Mouse (Mus musculus): ENCODE results near the gene Pcsk6. TPM values are rescaled to one million over a fixed set of nuclear protein-coding genes. Genes with fewer than 3 reads are reported as not detected.
A peak's percentile ranks its signal among the peaks of the same experiment; 100 is the strongest.

The Pcsk6 gene
- polyA plus RNA-seq, 1 experiment from 2014 or later = 1.4 TPM

DNA sequence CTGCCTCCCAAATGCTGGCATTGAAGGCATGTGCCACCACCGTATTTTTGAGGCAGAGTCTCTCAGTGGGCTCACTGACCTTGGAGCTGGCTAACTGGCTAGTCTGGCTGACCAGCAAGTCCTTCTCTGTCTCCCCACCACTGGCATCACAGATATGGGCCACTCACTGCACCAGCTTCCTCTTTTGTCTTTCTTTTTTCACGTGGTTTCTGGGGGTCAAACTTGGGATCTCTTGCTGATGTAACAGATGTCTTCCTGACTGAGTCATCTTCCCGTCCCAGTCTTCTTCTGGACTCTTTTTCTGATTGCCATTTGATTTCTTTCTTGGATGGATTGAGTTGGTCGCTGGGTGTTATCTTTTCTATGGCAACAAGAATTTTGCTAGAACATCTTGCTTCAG lies 93.0 kb downstream of the Pcsk6 start:
- Histone ChIP-seq H3K4me1 (peaks cover 13% of the 10 kb centered on the region), H3K27me3 (replicated peaks) (0 out of 2 replicates have a peak, but pooled peaks cover 5% of the 10 kb centered on the region), H3K9me3 (replicated peaks) (no peaks in the 10 kb centered on the region), H3K27ac (replicated peaks) (no peak overlapping the region), H3K4me2 (no peak overlapping the region), H3K36me3 (no peaks in the 10 kb centered on the region), H3K9ac (replicated peaks) (no peak overlapping the region), H3K4me3 (replicated peaks) (no peak overlapping the region)
- WGBS = 77% methylated on average over 4 of the region's 4 CpGs
- no peak for ATAC-seq (ENCODE audit: low FRiP score)

DNA sequence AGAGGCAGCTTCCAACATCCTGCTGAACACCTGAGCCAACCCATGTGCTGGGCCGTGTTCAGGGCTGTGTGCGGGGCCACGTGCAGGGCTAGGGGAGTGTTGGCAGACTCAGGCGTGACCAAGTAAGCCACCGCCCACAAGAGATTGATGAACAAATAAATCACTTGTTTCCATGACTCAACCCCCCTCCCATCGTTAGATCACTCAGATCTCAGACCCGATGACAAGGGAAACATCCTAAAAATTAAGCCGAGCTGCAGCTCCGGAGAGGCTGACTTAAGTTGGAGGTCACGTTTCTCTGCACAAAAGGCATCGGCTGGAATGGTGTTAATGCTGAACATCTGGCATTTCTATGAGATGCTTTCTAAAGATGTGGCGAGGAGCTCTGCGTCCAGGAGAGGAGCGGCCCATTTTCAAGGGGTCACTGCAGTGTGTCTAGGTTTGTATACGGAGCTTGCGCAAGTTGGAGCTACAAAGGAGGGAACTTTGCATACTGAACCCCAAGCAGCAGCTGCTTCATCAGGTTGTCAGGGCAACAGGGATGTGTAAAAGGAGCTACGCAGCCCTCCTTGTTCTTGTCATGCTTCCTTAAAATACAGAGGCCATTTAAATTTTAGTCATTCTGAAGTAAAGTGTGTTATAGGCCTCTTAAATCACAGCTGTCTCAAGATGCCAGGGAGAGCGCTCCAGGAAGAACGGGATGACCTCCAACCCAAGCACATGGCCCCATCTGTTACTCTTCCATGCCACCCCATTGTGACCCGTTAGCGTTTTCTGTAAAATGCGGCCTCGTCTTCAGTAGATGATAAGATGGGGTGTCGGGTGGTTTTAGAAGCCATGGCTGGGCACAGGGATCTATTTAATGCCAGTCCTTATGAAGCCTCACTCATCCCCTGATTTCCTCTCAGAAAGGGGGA lies 94.0 kb downstream of the Pcsk6 start:
- Histone ChIP-seq H3K27me3 (replicated peaks) (0 out of 2 replicates have a peak, but pooled peaks cover 5% of the 10 kb centered on the region), H3K27ac (replicated peaks) (no peak overlapping the region; the same call in 1 of the 2 replicates), H3K9me3 (replicated peaks) (no peaks in the 10 kb centered on the region), H3K4me1 (peaks cover 13% of the 10 kb centered on the region), H3K36me3 (no peaks in the 10 kb centered on the region), H3K4me2 (peak overlapping the region; percentile 34), H3K9ac (replicated peaks) (no peak overlapping the region), H3K4me3 (replicated peaks) (no peak overlapping the region)
- WGBS = 14% methylated on average over 24 of the region's 24 CpGs
- peak; percentile 79 for ATAC-seq (ENCODE audit: low FRiP score)

DNA sequence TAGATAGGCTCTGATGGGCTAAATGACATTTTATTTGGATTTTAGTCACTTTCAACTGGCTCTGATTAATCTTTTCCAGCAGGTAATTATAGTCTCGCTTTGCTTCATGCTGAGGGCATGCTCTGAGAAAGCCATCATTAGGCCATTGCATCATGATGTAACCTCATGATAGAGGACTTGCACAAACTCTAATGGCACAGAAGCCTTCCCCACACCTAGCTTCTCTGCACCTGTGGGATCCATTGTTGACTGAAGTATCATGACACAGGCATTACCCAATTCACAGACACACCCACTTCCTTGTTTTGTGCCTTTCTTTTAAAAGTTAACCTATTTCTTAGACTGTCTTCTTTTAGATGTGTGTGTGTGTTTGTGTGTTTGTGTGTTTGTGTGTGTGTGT lies 95.7 kb downstream of the Pcsk6 start:
- Histone ChIP-seq H3K4me3 (replicated peaks) (no peak overlapping the region), H3K36me3 (no peaks in the 10 kb centered on the region), H3K4me1 (peaks cover 13% of the 10 kb centered on the region), H3K4me2 (no peak overlapping the region), H3K9ac (replicated peaks) (no peak overlapping the region), H3K27me3 (replicated peaks) (0 out of 2 replicates have a peak, but pooled peaks cover 9% of the 10 kb centered on the region), H3K9me3 (replicated peaks) (no peaks in the 10 kb centered on the region), H3K27ac (replicated peaks) (no peak overlapping the region)
- no peak for ATAC-seq (ENCODE audit: low FRiP score)
- WGBS = 98% methylated on average over 1 of the region's 1 CpGs

DNA sequence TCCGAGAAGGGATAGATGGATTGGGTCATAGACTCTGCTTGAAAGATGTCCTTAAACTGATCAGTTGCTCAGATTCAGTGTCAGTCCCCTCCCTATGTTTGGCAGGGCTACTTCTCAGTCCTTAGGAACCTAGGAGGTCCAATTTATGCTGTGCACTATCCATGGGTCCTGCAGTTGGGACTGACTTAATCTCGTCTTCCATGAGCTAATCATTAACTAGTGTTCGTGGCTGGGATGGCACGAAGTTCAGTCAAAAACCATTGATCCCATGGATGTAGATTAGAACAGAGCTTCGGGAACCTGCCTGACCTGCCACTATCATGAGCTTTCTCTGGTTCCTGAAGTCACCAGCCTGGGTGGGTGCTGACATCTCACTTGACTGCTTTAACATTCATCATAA lies 96.6 kb downstream of the Pcsk6 start:
- Histone ChIP-seq H3K9ac (replicated peaks) (no peak overlapping the region), H3K4me3 (replicated peaks) (no peak overlapping the region), H3K27ac (replicated peaks) (no peak overlapping the region), H3K27me3 (replicated peaks) (0 out of 2 replicates have a peak, but pooled peaks cover 9% of the 10 kb centered on the region), H3K9me3 (replicated peaks) (no peaks in the 10 kb centered on the region), H3K4me1 (peaks cover 13% of the 10 kb centered on the region), H3K36me3 (no peaks in the 10 kb centered on the region), H3K4me2 (no peak overlapping the region)
- no peak for ATAC-seq (ENCODE audit: low FRiP score)
- 88% methylated on average over 5 of the region's 5 CpGs for WGBS

DNA sequence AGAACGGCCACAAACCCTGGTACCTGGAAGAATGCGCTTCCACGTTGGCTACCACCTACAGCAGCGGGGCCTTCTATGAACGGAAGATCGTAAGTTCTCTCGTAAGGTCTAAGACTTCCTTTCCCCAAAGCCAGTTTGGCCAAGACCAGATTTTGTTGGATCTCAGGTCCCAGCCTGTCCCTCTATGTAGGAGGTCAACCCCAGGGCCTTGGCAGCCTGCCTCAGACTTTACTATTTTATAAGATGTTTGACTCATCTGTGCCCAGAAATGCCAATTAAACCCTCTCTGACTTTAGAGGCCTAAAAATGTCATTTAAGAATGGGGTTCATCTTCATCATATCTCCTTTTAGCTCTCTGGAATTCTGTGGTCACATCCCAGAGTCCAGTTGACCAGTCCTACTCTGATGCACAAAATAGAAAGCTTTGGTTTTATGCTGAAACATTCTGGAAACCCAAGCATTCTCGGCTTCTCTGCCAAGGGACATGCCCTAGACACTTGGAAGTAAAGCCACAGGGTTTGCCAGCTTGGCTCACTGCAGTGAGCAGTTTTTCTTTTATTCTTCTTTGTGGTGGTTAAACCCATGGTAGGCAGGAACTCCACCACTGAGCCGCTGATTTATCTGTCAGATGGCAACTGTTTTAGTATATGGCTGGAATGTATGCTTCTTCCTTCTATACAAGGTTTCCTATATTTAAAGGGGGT lies 97.8 kb downstream of the Pcsk6 start:
- Histone ChIP-seq H3K27ac (replicated peaks) (no peak overlapping the region), H3K36me3 (no peaks in the 10 kb centered on the region), H3K4me2 (no peak overlapping the region), H3K27me3 (replicated peaks) (0 out of 2 replicates have a peak, but pooled peaks cover 6% of the 10 kb centered on the region), H3K9ac (replicated peaks) (no peak overlapping the region), H3K4me1 (peaks cover 13% of the 10 kb centered on the region), H3K4me3 (replicated peaks) (no peak overlapping the region), H3K9me3 (replicated peaks) (no peaks in the 10 kb centered on the region)
- ATAC-seq (ENCODE audit: low FRiP score) = no peak
- 96% methylated on average over 9 of the region's 9 CpGs for WGBS

DNA sequence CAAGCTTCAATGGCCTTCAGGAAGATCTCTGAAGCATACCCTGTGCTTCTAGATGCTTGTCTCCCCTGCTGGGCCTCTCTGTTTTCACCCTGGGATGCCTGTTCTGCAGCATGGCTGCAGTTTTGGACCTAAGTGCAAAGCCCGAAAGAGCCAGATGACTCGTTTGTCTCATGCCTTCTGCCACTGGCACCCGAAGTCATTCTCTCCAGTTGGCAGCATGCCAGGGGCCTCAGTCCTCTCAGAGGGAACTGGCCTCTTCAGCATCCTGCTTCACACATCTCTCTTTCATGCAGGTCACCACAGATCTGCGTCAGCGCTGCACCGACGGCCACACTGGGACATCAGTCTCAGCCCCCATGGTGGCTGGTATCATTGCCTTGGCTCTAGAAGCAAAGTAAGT lies 101.1 kb downstream of the Pcsk6 start:
- H3K27ac ChIP-seq (replicated peaks) = no peak overlapping the region
- no peaks in the 10 kb centered on the region for H3K9me3 ChIP-seq (replicated peaks)
- H3K4me1 ChIP-seq = no peaks in the 10 kb centered on the region
- H3K27me3 ChIP-seq (replicated peaks) = 0 out of 2 replicates have a peak, but pooled peaks cover 4% of the 10 kb centered on the region
- no peaks in the 10 kb centered on the region for H3K36me3 ChIP-seq
- 73% methylated on average over 7 of the region's 7 CpGs for WGBS
- H3K9ac ChIP-seq (replicated peaks) = no peak overlapping the region
- no peak overlapping the region for H3K4me3 ChIP-seq (replicated peaks)
- ATAC-seq (ENCODE audit: low FRiP score) = no peak
- H3K4me2 ChIP-seq = no peak overlapping the region

DNA sequence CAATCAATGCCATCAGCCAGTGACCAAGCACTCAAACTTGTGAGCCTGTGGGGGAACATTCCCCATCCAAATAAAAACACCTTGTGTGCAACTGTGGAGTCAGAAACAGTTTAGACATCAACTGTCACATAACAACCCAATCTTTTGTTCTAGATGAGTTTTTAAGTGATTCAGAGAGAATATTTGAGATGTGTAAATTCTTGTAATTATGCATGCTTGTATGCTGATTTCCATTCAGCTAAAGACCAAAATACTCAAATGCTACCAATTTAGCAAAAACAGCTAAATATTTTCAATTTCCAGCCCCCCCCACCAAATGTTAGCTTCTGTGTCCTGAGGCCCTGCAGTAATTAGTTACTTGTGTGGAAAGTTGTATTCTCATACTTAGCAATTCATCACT lies 102.9 kb downstream of the Pcsk6 start:
- H3K4me2 ChIP-seq = no peak overlapping the region
- no peaks in the 10 kb centered on the region for H3K4me1 ChIP-seq
- H3K9ac ChIP-seq (replicated peaks) = no peak overlapping the region
- ATAC-seq (ENCODE audit: low FRiP score) = no peak
- no peak overlapping the region for H3K4me3 ChIP-seq (replicated peaks)
- no peaks in the 10 kb centered on the region for H3K36me3 ChIP-seq
- H3K27ac ChIP-seq (replicated peaks) = no peak overlapping the region
- H3K27me3 ChIP-seq (replicated peaks) = 0 out of 2 replicates have a peak, but pooled peaks cover 4% of the 10 kb centered on the region
- H3K9me3 ChIP-seq (replicated peaks) = no peaks in the 10 kb centered on the region

DNA sequence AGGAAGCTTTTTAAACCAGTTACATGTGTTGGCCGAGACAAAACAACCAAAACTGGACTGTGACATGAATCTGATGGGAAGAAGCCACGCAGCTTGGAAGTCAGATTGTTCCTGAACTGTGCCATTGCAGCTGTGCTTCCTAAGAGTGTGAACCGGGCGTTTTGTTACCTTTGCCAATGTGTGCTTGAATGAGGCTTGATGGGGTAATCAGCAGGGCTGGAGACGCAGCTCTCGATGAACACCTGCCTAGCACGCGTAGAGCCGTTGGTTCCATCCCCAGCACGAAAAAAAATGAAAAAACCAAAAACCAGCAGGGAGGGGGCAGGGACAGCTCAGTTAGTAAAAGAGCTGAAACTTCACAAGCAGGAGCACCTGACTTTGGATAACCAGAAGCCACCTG lies 109.8 kb downstream of the Pcsk6 start:
- H3K36me3 ChIP-seq = no peaks in the 10 kb centered on the region
- H3K9ac ChIP-seq (replicated peaks) = no peak overlapping the region
- H3K4me2 ChIP-seq = no peak overlapping the region
- WGBS = 83% methylated on average over 10 of the region's 10 CpGs
- H3K9me3 ChIP-seq (replicated peaks) = no peaks in the 10 kb centered on the region
- H3K4me3 ChIP-seq (replicated peaks) = no peak overlapping the region
- no peak overlapping the region for H3K27ac ChIP-seq (replicated peaks)
- ATAC-seq (ENCODE audit: low FRiP score) = no peak
- no peaks in the 10 kb centered on the region for H3K27me3 ChIP-seq (replicated peaks)
- no peaks in the 10 kb centered on the region for H3K4me1 ChIP-seq

DNA sequence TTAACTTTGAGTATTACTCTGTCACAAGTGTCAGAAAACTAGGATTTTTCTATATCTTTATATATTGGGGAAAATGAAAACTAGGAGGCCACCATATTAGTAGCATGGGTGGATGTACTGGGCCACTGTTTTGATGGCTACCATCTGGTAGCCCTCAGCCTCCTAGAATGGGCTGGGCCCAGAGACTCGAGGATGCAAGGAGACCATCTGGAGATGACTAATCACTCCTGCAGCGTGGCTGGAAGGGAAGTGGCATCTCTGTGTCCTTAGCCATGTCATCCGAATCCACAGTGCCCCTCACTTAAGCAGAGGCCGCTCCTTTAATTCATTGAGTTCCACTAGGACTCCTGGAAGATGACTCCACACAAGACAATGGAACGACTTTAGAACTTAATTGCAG lies 115.8 kb downstream of the Pcsk6 start:
- H3K9me3 ChIP-seq (replicated peaks) = no peaks in the 10 kb centered on the region
- H3K27me3 ChIP-seq (replicated peaks) = no peaks in the 10 kb centered on the region
- no peak overlapping the region for H3K27ac ChIP-seq (replicated peaks)
- H3K9ac ChIP-seq (replicated peaks) = no peak overlapping the region
- 78% methylated on average over 5 of the region's 5 CpGs for WGBS
- no peak overlapping the region for H3K4me2 ChIP-seq
- H3K4me3 ChIP-seq (replicated peaks) = no peak overlapping the region
- ATAC-seq (ENCODE audit: low FRiP score) = no peak
- H3K4me1 ChIP-seq = 0 out of 2 replicates have a peak, but pooled peaks cover 3% of the 10 kb centered on the region
- H3K36me3 ChIP-seq = no peaks in the 10 kb centered on the region

DNA sequence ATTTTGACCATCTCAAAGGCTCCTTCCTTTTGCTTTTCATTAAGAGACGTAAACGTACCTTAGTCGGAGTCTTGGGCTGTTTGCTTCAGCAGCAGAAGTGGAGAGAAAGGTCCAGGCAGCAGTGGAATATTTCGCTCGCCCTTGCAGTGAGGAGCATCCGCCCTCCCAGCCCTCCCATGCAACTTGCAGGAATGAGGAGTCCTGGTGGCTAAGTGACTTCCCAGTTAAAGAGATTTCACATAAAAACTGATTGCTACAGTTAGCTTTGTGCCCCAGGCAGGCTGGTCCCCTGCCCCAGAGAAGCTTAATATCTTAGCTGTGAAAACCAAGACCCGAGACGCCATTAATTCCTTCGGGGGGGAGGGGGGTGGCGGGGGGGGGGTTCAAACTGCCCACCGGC lies 116.4 kb downstream of the Pcsk6 start:
- Histone ChIP-seq H3K27ac (replicated peaks) (no peak overlapping the region), H3K9me3 (replicated peaks) (no peaks in the 10 kb centered on the region), H3K36me3 (no peaks in the 10 kb centered on the region), H3K9ac (replicated peaks) (no peak overlapping the region), H3K4me1 (0 out of 2 replicates have a peak, but pooled peaks cover 3% of the 10 kb centered on the region), H3K4me2 (no peak overlapping the region), H3K27me3 (replicated peaks) (no peaks in the 10 kb centered on the region), H3K4me3 (replicated peaks) (no peak overlapping the region)
- 81% methylated on average over 11 of the region's 11 CpGs for WGBS
- no peak for ATAC-seq (ENCODE audit: low FRiP score)

DNA sequence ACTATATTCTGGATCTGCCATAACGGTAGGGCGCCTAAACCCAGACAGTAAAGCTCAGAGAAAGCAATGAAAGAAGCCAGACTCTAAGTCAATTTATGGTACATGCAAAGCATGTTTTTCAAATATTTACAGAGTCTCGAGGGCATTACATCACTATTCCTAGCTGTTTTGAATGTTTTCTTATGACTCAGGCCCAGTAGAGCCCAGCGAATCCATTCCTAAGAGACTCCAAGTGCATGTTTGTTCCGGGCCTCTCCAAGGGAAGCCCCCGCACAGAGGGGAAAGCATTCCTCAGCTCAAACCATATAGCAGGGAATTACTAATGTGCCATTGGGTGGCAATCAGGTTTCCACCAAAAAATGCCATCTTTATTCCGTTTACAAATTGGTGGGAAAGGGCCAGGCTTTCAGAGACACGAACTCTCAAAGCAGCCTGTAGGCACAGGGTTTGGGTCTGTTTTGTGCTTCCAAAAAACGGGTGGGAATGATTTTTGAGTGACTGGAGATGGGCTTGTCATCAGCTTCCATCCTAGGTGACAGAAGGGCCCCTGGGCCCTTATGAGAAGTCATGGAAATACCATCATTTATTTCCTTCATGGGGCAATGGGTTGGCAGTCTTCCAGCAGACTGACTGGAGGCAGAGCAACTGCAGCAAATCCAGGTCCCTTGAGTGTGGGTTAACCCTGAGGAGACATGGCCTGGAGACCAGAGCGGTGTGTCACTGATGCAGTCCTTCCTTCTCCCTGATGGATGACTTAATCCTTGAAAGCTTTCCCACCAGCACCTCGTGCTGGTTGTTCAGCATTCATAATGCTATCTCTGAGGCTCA lies 117.7 kb downstream of the Pcsk6 start:
- 80% methylated on average over 11 of the region's 11 CpGs for WGBS
- no peaks in the 10 kb centered on the region for H3K9me3 ChIP-seq (replicated peaks)
- no peaks in the 10 kb centered on the region for H3K36me3 ChIP-seq
- H3K4me3 ChIP-seq (replicated peaks) = no peak overlapping the region
- no peak for ATAC-seq (ENCODE audit: low FRiP score)
- H3K9ac ChIP-seq (replicated peaks) = no peak overlapping the region
- H3K4me2 ChIP-seq = no peak overlapping the region
- H3K27ac ChIP-seq (replicated peaks) = no peak overlapping the region
- H3K4me1 ChIP-seq = 0 out of 2 replicates have a peak, but pooled peaks cover 3% of the 10 kb centered on the region
- no peaks in the 10 kb centered on the region for H3K27me3 ChIP-seq (replicated peaks)

Measured in neural tube, embryonic 15.5 days (tissue).